Mouse (Mus musculus) ovary, adult 18-20 months (tissue): Measurements from ENCODE around the gene Tmbim6.

ENCODE experiments used
- DNase-seq: peaks from one replicate; pipeline ENCODE4 v3.0.0; 2022; ENCODE audit warnings: low spot score, mixed read lengths

The Tmbim6 gene

DNA sequence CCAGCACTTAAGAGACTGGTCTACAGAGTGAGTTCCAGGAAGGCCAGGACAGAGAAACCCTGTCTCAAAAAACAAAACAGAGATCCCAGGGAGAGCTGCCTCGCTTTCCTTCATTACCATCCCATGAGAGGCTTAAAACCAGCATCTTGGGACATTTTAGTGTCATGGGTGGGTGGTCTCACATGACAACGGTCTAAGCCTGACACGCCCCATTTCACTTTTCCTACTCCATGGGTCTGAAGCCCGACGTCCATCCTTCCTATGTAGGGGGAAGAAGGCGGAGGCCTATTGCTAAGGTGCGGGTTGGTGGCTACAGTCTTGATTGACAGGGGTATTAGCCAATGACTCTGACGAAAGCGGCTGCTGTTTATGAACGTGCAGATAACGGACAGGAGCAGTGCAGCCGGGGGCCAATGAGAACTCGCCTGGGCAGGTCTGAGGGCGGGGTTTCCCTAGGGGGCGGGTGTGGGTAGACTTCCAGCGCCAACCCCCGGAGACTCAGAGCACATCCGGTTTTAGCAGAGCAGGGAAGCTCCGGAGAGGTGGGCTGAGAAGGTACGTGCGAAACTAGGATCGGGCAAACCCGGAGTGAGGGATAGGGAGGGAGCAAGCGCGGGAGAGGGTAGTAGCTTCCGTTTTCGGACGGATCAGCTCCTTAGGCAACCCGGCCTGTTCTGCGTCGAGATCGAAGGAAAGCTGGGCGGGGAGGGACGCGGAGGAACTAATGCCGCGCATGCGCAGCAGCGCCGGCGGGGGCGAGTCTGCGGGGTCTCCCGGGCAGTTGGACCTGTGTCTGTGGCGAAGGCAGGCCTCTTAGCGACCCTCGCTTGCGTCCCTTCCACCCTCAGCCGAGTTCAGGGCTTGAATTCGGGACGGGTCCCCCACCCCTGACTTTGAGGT, at the start of gene Tmbim6:
Gene Tmbim6, plus strand, starts transcription at position 397 of the 900 bp plus-strand sequence.
- DNase-seq = peak; percentile 99

DNA sequence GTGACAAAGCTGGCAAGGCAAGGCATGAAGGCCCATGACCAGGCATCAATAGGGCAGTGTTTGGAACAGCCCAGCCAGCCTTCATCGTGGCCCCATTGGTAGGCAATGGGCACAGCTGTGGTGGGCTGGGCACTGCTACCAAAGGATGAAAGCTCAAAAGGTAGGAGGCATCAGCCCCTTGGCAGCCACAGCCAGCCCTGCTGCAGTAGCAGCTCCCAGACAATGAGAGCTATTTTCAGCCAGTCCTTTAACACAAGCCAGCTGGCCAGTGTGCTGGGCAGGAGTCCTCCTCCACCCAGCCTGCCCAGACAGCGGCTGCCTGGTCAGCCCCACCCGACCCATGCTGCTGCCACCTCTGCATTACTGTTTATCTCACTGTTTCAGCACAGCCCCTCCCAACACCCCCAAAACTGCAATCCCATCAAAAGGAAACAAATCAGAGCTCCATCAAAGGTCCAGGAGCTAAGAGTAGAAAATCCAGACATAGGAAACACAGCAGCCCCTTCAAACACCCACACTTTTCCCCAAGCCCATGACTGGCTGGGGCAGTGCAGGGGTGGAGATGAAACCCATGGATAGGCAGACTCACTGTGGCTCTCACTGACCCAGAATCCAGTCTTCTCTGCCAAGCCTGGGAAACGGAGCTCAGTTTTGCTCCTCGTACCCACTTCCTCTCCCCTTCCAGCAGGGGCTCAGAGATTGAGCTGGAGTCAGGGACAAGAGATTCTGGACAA, 49.1 kb upstream of the Tmbim6 start:
- DNase-seq = no peak

GRCm38 (mm10) chr15:99344148-99344870, 48.4 kb upstream of the Tmbim6 start:
- no peak for DNase-seq

- no peak for DNase-seq
Observed at GRCm38 (mm10) chr15:99344961-99345360, 47.7 kb upstream of the Tmbim6 start.

GRCm38 (mm10) chr15:99351610-99352009, 41.1 kb upstream of the Tmbim6 start:
- DNase-seq = no peak

- no peak for DNase-seq
Observed at GRCm38 (mm10) chr15:99352306-99352705, 40.4 kb upstream of the Tmbim6 start.

GRCm38 (mm10) chr15:99355660-99356059, 37.0 kb upstream of the Tmbim6 start:
- no peak for DNase-seq

DNA sequence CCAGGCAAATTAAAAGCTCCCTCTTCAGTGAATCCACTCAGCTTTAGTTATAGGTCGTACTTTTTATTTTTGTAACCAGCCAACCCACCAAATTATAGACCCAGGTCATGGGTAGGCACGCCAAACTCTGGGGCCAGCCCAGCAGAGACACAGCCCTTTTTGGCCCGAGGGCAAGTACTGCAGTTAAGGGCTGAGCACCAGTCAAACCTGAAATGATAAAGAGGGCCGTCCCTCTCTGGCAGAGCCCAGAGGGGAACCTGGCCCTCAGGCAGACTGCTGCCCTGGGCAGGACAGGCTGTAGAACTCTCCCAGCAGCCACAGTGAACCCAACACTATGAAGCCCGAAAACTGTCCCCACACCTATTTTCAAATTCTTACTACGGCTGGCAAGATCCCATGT, 36.2 kb upstream of the Tmbim6 start:
- no peak for DNase-seq

DNA sequence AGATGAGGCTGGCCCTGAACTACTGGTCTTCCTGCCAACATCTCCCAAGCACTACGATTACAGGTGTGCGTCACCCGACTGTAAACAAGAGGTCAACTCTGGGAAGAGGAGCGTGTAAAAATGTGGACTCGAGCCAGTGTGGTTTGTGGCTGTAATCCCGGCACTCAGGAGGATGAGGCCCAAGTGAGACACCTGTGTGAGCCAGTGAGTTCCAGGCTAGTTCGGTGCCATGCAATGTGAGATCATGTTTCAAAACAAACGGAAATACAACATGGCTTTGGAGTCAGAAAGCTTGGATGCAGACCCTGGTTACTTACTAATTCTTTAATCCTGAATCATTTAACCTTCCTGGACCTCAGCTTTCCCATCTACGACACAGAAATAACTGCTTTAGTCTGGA, 33.7 kb upstream of the Tmbim6 start:
- DNase-seq = no peak

DNA sequence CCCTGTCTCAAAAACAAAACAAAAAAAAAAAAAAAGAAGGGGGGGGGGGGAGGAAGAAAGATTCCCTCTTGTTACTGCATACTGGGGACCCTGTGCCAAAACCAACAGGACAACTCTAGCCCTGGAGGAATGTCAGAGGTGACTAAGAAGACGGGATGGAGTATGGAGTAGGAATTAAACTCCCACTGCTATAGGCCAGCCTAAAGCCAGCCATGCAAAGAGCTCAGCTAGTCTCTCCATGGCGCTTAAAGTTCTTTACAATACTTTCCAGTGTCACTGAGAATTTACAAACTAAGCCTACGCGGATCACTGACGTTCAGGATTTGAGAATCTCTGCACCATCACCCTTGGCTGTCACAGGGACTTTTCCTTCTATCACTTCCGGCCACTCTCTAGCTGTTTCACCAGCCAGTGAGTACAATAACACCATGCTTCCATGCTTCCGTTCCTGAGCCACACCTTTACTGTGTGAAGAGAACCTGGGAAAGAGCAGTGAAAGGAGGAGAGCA, 28.6 kb upstream of the Tmbim6 start:
- no peak for DNase-seq

- no peak for DNase-seq
Observed at GRCm38 (mm10) chr15:99364921-99365320, 27.8 kb upstream of the Tmbim6 start.

DNA sequence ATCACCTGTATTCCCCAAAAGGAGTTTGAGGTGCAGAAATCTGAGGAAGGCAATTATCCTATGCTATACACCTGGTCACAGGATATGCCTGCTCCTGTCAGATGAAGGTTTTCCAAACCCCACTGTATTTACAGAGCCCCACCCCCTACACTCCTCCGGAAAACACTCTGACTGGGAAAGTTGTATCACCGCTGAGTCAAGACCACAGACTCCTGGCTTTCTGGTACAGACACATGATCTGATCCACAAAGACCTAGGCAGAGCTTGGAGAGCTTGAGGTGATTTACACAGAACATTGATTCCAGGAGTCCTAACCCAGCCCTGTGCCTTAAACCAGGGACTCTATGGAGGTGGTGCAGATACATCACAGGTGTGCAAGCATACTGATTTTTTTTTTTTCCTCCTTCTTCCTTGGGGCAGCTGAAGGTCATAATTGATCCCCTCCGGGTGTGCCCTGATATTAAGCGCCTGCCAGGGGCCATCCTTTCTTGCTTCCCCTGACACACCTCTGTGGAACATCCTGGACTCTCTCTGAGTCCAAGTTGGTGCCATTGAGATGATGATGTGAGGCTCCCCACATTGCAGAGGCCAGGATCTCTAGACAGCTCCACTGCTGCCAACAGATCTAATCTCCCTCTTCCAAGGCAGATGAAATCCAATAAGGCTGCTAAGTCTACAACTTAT, 24.0 kb upstream of the Tmbim6 start:
- DNase-seq = no peak

DNA sequence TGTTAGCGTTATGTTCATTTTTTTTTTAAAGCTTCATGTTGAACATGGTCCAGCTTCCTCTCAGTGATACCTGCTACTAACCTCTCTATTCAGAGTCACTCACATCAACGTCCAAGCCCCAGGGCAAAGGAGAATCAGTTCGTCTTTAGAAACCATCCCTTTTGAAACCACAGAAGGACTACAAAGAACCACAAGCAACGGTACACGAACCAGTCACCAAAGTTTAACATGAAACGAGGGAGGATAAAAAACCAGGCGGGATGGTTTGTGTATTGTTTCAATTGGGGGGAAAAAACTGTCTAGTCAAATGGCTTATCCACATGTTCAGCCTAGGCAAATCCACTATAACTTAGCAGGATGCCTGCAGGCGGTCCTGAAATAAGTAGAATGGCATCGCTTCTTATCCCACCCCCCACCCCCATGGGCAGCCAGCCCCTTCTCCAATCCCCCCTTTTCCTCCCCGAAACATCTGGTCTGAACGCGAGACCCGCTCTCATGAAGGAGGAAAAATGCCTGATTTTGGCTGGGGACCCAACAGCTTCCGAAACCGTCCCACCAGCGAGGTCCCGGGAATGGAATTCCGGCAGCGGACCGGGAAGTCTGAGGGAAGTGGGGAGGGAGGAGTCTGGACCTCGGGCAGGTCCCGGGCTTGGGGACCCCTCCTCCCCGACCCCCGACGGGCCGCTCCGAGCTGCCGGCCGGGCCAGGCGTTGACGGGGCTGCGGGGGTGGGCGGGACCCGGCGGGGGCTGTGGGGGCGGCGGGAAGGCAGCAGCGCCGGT, 23.1 kb upstream of the Tmbim6 start:
- DNase-seq = peak; percentile 10

- peak; percentile 86 for DNase-seq
Observed at GRCm38 (mm10) chr15:99370259-99370691, 22.4 kb upstream of the Tmbim6 start, which contains the start of gene Fmnl3. TSS of gene Fmnl3 (minus strand) at chr15:99370482.

DNA sequence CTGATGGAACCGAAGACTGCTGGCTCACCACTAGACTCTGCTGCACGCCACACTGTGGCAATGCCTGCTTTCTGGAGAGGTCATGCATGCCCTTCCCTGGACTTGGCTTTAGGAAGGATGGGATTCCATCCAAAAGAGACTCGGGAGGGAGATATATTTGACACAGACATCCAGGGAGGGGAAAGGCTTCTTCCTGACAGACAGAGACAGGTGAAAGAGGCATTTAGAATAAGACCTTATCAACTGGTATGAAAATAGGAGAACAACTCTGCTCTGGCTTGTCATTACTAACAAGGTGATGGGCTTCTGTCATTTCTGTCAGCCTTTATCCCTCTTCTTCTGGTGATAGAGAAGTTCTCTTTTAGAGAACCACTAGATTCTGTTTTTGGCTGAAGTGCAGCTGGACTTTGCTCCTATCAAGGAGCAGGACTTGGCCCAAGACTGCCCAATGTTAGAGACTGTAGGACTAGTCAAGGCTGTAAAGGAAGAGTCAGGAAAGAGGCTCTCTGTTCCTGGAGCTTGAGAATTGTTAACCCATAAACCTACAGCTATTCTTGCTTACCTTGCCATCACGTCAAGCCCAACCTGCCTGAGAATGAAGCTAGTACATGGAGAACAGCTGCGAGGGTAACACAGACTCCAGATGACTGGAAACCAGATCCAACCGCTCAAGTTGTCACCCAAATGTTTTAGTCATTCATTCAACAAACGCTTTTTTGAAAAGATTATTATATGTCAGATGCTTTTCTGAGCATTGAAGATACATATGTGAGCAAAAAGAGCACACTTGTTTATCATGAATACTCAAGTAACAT, 20.9 kb upstream of the Tmbim6 start:
- DNase-seq = no peak

- DNase-seq = peak; percentile 40
Observed at GRCm38 (mm10) chr15:99372761-99373160, 19.9 kb upstream of the Tmbim6 start.

- DNase-seq = no peak
Observed at GRCm38 (mm10) chr15:99375036-99375435, 17.6 kb upstream of the Tmbim6 start.

DNA sequence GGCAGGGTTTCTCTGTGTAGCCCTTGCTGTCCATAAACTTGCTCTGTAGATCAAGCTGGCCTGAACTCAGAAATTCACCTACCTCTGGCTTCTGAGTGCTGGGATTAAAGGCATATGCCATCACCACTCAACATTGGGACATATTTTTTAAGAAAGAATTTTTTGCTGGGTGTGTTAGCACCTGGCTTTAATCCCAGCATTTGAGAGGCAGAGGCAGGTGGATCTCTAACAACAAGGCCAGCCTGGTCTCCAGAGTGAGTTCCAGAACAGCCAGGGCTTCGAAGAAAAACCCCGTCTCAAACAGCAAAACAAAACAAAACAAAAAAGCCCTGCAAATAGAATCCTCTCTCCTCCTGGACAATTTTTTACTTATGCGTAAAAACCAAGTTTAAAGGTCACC, 17.1 kb upstream of the Tmbim6 start:
- no peak for DNase-seq

GRCm38 (mm10) chr15:99376240-99376639, 16.4 kb upstream of the Tmbim6 start:
- no peak for DNase-seq

- DNase-seq = no peak
Observed at GRCm38 (mm10) chr15:99382893-99383292, 9.8 kb upstream of the Tmbim6 start.
